Mouse (Mus musculus): ENCODE measurements around the gene Zfp428. TPM values are rescaled to one million over a fixed set of nuclear protein-coding genes. Genes with fewer than 3 reads are reported as not detected.

The Zfp428 gene
- total and polyA plus RNA-seq, 3 experiments = 11.1 to 20.4 (median 15.1) TPM

GRCm38 (mm10) chr7:24472937-24473336, 33.9 kb upstream of the Zfp428 start:
- dilution Hi-C loops (cut with MboI; ENCODE audit: extremely low pct_ligation_motif_present, extremely low pct_unique_long_range_greater_than_20kb, low sequenced_read_pairs) (no loop called here), in situ Hi-C loops (cut with MboI; ENCODE audit: low pct_ligation_motif_present, low pct_unique_long_range_greater_than_20kb, low sequenced_read_pairs) (loop anchor here (10.0 kb wide), 1 partner anchor 182 kb away; no protein-coding TSS in a partner anchor)
- Histone ChIP-seq H3K9ac (ENCODE audit: insufficient read depth, low read depth) (no peak overlapping the region), H3K36me3 (replicated peaks in 1 of 2; ENCODE audit: control insufficient read depth in 1 of 2, insufficient read depth in 1 of 2, low read length in 1 of 2) (no peaks in the 10 kb centered on the region), H3K4me2 (ENCODE audit: insufficient read depth, low read depth, poor library complexity, severe bottlenecking) (no peak overlapping the region), H3K4me1 (ENCODE audit: control insufficient read depth in 1 of 2, insufficient read depth in 2 of 2) (no peaks in the 10 kb centered on the region), H3K9me3 (replicated peaks; ENCODE audit: low read length) (peaks cover 32% of the 10 kb centered on the region), H3K27ac (ENCODE audit: insufficient read depth, low read depth) (no peak overlapping the region), H3K4me3 (replicated peaks in 1 of 3; ENCODE audit: low read depth in 2 of 3, low read length in 2 of 3, poor library complexity in 1 of 3) (no peak overlapping the region), H3K79me2 (replicated peaks; ENCODE audit: control insufficient read depth, extremely low read depth, insufficient read depth, poor library complexity, severe bottlenecking) (no peaks in the 10 kb centered on the region), H3K27me3 (replicated peaks) (peaks cover 15% of the 10 kb centered on the region)
- DNase-seq (ENCODE audit: extremely low read depth) = peak; percentile 35
- TF ChIP-seq ZMIZ1 (IDR thresholded peaks at IDR 0.05; ENCODE audit: low read depth, low read length) (no peak), E2F4 (IDR thresholded peaks at IDR 0.05; ENCODE audit: insufficient replicate concordance, low read depth, low read length) (no peak), TCF12 (IDR thresholded peaks at IDR 0.05; ENCODE audit: low read depth, low read length) (no peak), SMC3 (IDR thresholded peaks at IDR 0.05; ENCODE audit: low read depth, low read length) (peak; percentile 67), CTCF (conservative IDR thresholded peaks at IDR 0.05 in 1 of 2, IDR thresholded peaks at IDR 0.05 in 1 of 2; ENCODE audit: low read depth in 2 of 2, low read length in 2 of 2) (peak; percentile 62 to 80), MAX (IDR thresholded peaks at IDR 0.05; ENCODE audit: low read length) (no peak), RAD21 (IDR thresholded peaks at IDR 0.05; ENCODE audit: low read depth, low read length) (peak; percentile 61)

GRCm38 (mm10) chr7:24473913-24474529, 32.8 kb upstream of the Zfp428 start:
- Histone ChIP-seq H3K36me3 (replicated peaks in 1 of 2; ENCODE audit: control insufficient read depth in 1 of 2, insufficient read depth in 1 of 2, low read length in 1 of 2) (no peaks in the 10 kb centered on the region), H3K4me3 (replicated peaks in 1 of 3; ENCODE audit: low read depth in 2 of 3, low read length in 2 of 3, poor library complexity in 1 of 3) (no peak overlapping the region), H3K9ac (ENCODE audit: insufficient read depth, low read depth) (no peak overlapping the region), H3K79me2 (replicated peaks; ENCODE audit: control insufficient read depth, extremely low read depth, insufficient read depth, poor library complexity, severe bottlenecking) (no peaks in the 10 kb centered on the region), H3K4me1 (ENCODE audit: control insufficient read depth in 1 of 2, insufficient read depth in 2 of 2) (no peaks in the 10 kb centered on the region), H3K4me2 (ENCODE audit: insufficient read depth, low read depth, poor library complexity, severe bottlenecking) (no peak overlapping the region), H3K27ac (ENCODE audit: insufficient read depth, low read depth) (no peak overlapping the region), H3K9me3 (replicated peaks; ENCODE audit: low read length) (peaks cover 33% of the 10 kb centered on the region), H3K27me3 (replicated peaks) (peaks cover 25% of the 10 kb centered on the region)
- peak; percentile 67 for DNase-seq (ENCODE audit: extremely low read depth)
- TF ChIP-seq CHD1 (IDR thresholded peaks at IDR 0.05; ENCODE audit: low read depth, low read length) (no peak), USF2 (conservative IDR thresholded peaks at IDR 0.05; ENCODE audit: low read depth, low read length) (no peak), RAD21 (IDR thresholded peaks at IDR 0.05; ENCODE audit: low read depth, low read length) (peak; percentile 84), CHD2 (IDR thresholded peaks at IDR 0.05; ENCODE audit: low read length) (no peak), NELFE (IDR thresholded peaks at IDR 0.05; ENCODE audit: low read depth, low read length) (no peak), ZNF384 (IDR thresholded peaks at IDR 0.05; ENCODE audit: low read depth, low read length) (peak; percentile 90), MEF2A (IDR thresholded peaks at IDR 0.05; ENCODE audit: borderline replicate concordance, low read depth, low read length) (no peak), POLR2AphosphoS2 (IDR thresholded peaks at IDR 0.05; ENCODE audit: low read depth, low read length) (no peak), SIN3A (IDR thresholded peaks at IDR 0.05; ENCODE audit: low read length) (no peak), HCFC1 (IDR thresholded peaks at IDR 0.05; ENCODE audit: low read depth, low read length) (no peak), RCOR1 (conservative IDR thresholded peaks at IDR 0.05; ENCODE audit: low read depth, low read length) (no peak), ETS1 (conservative IDR thresholded peaks at IDR 0.05; ENCODE audit: low read depth, low read length) (no peak), USF1 (IDR thresholded peaks at IDR 0.05; ENCODE audit: low read depth, low read length) (no peak), CTCF (conservative IDR thresholded peaks at IDR 0.05 in 1 of 2, IDR thresholded peaks at IDR 0.05 in 1 of 2; ENCODE audit: low read depth in 2 of 2, low read length in 2 of 2) (peak; percentile 87 to 92), ZKSCAN1 (IDR thresholded peaks at IDR 0.05; ENCODE audit: borderline replicate concordance, low read depth, low read length) (no peak), MAFK (IDR thresholded peaks at IDR 0.05; ENCODE audit: insufficient replicate concordance, low read length) (no peak), NRF1 (IDR thresholded peaks at IDR 0.05; ENCODE audit: low read depth, low read length) (no peak), E2F4 (IDR thresholded peaks at IDR 0.05; ENCODE audit: insufficient replicate concordance, low read depth, low read length) (no peak), ELF1 (IDR thresholded peaks at IDR 0.05; ENCODE audit: low read depth, low read length) (no peak), ZC3H11A (IDR thresholded peaks at IDR 0.05; ENCODE audit: low read depth, low read length) (peak; percentile 46), SMC3 (IDR thresholded peaks at IDR 0.05; ENCODE audit: low read depth, low read length) (peak; percentile 76)
- in situ Hi-C loops (cut with MboI; ENCODE audit: low pct_ligation_motif_present, low pct_unique_long_range_greater_than_20kb, low sequenced_read_pairs) (loop anchor here (10.0 kb wide), 1 partner anchor 181 kb away; no protein-coding TSS in a partner anchor), dilution Hi-C loops (cut with MboI; ENCODE audit: extremely low pct_ligation_motif_present, extremely low pct_unique_long_range_greater_than_20kb, low sequenced_read_pairs) (no loop called here)
